Mouse (Mus musculus) brain, embryonic 14.5 days (tissue): Measurements from ENCODE around the gene Ampd3.

Experiments used
- CTCF ChIP-seq: fragments of 200-500 bp; IDR thresholded peaks from 2 replicates; pipeline ENCODE4 v1.5.1; 2012; ENCODE audit warnings: inconsistent platforms, mild to moderate bottlenecking, moderate library complexity, borderline replicate concordance; ENCODE audit not compliant: insufficient read depth, insufficient read length; ENCODE audit errors: extremely low read depth
- POLR2A ChIP-seq: fragments of 200-500 bp; IDR thresholded peaks from 2 replicates; pipeline ENCODE4 v1.6.1; 2012; ENCODE audit warnings: mild to moderate bottlenecking, inconsistent platforms, borderline replicate concordance; ENCODE audit not compliant: poor library complexity, insufficient read depth, insufficient read length, severe bottlenecking; ENCODE audit errors: extremely low read depth

DNA sequence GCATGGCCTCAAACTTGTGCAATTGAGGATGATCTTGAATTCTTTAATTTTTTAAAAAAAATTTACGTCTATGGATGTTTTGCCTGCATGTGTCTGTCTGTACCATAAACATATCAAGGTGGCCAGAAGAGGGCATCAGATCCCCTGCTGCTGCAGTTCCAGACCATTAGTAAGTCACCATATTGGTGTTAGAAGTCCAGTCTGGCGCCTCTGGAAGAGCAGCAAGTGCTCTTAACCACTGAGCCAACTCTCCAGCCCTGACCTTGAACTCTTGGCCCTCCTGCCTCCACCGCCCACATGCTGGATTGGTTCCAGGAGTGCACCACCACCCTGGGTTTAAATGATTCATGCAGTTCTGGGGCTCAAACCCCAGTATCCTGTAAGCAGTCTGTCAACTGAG, 39.1 kb upstream of the Ampd3 start:
- TF ChIP-seq POLR2A, result no peak
- peak; percentile 47; the same call in 1 of the 2 replicates for TF ChIP-seq CTCF
